Comparison of ENCODE assay signal across 26 mouse cellular contexts in genomic region chr7:135110307-135110706, GRCm38 (mm10).
"Had no signal": no experiment of that assay in that cellular context is flagged by ENCODE, and none has a peak within 500 bp of the region (broad histone marks: within the 10 kb centered on the region; RNA-seq: fewer than 3 reads in every experiment).

No protein-coding gene starts in this region.

- H3K27me3 ChIP-seq: heart, embryonic 13.5 days; heart, embryonic 15.5 days; intestine, embryonic 15.5 days; limb, embryonic 12.5 days; liver, embryonic 13.5 days had no signal

- H3K9ac ChIP-seq: heart, embryonic 13.5 days; heart, embryonic 15.5 days; hindbrain, embryonic 14.5 days; intestine, embryonic 15.5 days; limb, embryonic 12.5 days; liver, embryonic 13.5 days had no signal

- ATAC-seq: hindbrain, embryonic 16.5 days; inflammation-experienced regulatory T-cells, adult 6 months; intestine, embryonic 15.5 days; intestine, postnatal 0 days had no signal

- H3K4me3 ChIP-seq: heart, adult 2 months; heart, embryonic 13.5 days; heart, embryonic 15.5 days; intestine, embryonic 15.5 days; layer of hippocampus, adult 2 months; left cerebral cortex, adult 2 months; limb, embryonic 10.5 days; limb, embryonic 12.5 days; liver, embryonic 13.5 days had no signal

- H3K9me3 ChIP-seq: heart, embryonic 13.5 days; heart, embryonic 15.5 days; intestine, embryonic 15.5 days; limb, embryonic 10.5 days; limb, embryonic 12.5 days; liver, embryonic 13.5 days had no signal

- H3K27ac ChIP-seq: heart, adult 2 months; heart, embryonic 13.5 days; heart, embryonic 15.5 days; hindbrain, embryonic 14.5 days; intestine, embryonic 15.5 days; layer of hippocampus, adult 2 months; left cerebral cortex, adult 2 months; limb, embryonic 10.5 days; limb, embryonic 12.5 days; liver, embryonic 13.5 days had no signal

- H3K4me2 ChIP-seq: heart, embryonic 11.5 days; heart, embryonic 13.5 days; heart, embryonic 15.5 days; hindbrain, embryonic 14.5 days; intestine, embryonic 15.5 days; limb, embryonic 12.5 days; liver, embryonic 11.5 days; liver, embryonic 13.5 days had no signal

- DNase-seq: gastrocnemius, postnatal 14 days; gastrocnemius, postnatal 36 days; heart, adult 11 months; heart, adult 2 months; heart, postnatal 14 days; heart, postnatal 36 days; kidney, adult 18-20 months; kidney, adult 8-10 months; kidney, postnatal 10 days; kidney, postnatal 25 days; kidney, postnatal 4 days; liver; liver, embryonic 13.5 days had no signal

- H3K4me1 ChIP-seq: heart, embryonic 13.5 days; heart, embryonic 15.5 days; intestine, embryonic 15.5 days; limb, embryonic 10.5 days; limb, embryonic 12.5 days; liver, embryonic 13.5 days had no signal
